Mouse (Mus musculus) cerebellum, adult (tissue): ENCODE measurements around the gene Medag.

ENCODE experiments used
- ATAC-seq: cut with Nextera tagmentation; 2 replicates; pipeline ENCODE4 v1.9.2; 2017; ENCODE audit warnings: mild to moderate bottlenecking, moderate library complexity, mixed read lengths; ENCODE audit not compliant: insufficient number of reproducible peaks, low FRiP score, low TSS enrichment

Medag gene

DNA sequence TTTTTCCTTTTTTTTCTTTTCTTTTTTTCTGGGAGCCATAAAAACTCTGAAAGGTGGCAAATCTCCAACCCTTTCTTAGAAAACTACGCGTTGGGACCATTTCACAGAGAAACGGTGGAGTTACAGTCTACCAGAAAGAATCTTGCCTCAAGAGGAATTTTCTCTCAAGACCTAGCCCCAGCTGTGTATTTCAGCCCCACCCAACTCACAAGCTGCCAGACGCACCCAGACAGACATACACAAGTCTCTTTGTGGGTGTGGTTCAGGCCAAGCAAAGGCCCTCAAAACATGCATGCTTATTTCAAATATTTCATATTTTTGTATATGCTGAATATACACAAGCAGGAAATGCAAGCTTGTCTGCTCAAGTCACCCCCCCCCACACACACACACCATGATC is 29.6 kb upstream of the Medag start:
- ATAC-seq, result no peak

DNA sequence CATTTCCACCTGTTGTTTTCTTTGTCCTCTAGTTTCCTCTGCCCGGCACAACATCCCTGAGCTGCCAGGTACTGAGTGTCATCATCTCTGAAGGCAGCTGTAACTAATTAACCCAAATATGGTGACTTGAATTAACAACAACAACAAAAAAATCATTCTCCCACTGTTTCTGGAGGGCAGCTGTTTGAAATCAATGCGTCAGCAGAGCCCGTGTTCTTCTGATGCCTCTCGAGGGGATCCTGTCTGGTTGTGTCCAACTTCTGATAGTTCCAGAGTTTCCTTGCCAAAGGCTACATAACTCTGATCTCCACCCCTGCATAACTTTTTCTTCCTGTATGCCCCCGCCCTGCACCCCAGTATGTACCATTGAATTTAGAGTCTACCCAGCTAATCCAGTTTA is 28.9 kb upstream of the Medag start:
- ATAC-seq, result no peak

DNA sequence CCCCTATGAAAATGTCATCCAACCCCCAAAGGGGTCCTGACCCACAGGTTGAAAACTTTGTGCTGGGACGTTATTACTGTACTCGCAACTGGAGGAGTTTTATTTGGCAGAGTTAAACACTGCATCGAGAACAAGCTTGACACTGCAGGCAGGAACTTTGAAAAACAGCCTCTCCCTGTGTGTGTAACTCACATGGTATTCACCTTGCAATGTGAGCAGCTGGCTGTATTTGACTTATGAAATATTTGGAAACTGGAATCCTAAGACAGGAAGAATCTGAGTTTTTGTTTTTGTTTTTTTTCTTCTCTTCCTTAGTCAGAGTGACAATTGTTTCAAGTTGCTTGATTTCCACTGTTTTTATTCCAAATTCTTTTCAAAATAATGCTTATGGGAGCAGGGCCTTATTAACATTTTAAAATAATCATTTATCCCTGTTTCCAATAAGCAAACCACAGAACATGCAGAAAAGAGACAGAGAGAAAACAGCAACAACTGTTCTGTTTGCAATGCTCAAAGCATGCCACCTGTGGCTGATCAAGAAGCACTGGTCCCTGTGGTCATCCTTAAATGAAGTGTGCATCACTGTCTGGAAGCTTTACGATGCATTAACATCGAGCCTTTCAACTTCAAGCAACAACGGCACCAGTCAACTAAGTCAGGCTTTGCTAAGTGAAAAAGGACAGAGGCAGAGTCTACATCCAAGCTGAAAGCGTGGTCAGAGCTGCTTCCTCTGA is 26.2 kb upstream of the Medag start:
- no peak for ATAC-seq

DNA sequence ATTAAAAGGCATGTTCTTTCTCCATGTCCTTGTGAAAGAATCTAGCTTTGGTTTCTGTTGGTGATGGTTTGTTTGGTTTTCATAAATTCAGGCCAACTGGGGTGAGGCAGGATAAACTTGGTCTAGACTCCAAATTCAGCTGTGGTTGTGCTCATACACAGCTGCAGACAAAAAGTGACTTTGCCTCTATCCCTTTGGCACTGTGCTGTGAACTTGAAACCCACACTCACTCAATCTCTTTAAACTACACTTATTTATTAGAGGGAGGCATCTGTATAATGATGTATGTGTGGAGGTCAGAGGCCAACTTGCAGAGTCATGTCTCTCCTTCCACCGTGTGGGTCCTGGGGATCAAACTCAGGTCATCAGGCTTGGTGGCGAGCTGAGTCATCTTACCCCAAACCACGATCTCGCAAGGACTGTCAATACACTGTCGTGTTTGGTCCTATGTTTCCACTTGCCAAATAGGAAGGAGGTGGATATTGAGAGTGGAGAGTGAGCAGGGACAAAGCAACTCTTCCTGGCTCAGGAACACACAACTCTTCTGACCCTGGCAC is 25.2 kb upstream of the Medag start:
- ATAC-seq, result no peak

DNA sequence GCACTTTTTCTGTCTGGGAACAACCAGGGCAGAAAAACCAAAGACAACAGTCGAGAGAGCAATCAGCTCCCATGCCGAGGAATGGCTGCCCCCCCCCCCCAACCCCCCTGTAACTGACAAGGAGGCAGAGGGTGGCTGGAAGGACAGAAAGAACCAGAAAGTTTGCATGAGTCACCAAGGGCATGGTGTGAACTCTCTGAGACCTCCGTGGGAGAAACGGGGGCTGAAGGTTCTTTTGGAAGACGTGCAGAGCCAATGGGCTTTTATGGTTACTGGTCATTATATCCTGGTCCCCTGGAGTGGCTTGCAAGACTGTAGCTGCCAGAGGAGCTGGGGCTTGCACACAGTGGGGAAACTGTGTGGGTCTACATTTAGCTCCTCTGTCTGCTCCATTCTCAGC is 22.6 kb upstream of the Medag start:
- no peak for ATAC-seq

DNA sequence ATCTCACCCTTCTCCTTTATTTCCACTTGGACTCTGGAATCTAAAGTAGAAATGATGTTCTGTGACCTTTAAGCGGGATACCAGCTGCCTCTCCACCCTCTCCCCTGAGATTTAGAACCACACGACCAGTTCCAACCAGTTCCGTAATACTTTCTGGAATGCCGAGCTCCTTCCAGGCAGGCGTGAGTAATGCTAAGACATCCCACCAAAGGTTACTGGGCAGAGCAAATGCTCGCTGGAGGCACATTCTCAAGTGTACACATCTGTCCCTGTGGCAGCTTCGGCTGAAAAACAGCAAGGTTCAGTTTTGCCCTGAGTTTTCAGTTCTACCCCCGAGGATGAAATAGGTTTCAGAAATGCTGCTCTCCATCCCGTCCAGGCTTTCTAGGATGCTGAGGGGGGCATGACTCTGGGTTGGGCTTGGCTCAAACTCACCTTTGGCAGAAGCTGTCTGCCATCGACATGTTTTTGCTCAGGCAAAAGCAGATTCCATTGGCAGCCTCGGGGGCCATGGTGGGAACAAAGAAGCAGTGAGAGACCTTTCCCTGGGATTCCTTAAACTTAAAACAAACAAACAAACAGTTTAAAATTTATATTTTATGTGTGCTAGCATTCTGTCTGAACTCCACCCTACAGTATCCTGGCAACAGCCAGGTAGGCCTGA is 21.9 kb upstream of the Medag start:
- ATAC-seq, result no peak

DNA sequence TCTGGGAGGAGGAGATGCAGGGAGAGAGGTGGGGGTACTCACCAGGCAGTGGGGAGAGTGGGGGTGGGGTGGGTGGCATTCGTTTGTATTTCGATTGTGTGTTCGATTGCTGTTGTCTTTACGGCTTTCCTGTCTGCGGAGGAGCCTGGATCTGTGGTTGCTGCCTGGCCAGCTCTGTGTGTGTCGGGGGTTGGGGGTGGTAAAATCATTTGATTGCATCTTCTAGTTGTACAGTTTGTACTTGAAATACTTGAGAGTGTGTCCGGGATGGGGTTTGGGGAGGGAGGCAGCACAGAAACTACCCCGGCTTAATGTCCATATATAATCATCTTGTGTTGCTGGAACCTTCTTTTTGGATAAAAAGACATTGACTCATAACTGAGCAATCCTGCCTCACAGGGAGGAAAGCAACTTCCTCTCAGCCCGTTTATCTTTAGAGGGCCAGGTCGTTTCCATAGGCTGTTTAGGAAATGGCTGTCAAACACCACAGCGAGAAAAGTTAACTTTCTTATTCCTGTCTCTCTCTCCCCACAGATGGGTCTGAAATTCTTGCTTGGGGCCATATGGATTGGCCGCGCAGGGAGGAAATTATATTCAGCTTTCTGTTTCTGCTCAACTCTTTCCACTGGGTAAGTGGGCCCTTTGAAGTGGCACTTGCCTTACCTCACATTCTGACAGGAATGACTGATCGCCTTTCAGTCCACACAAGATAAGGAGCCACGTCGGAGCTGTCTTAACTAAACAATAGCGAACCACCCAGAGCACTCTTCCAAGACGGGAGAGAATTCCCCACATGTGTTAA is 19.8 kb upstream of the Medag start:
- ATAC-seq, result no peak

DNA sequence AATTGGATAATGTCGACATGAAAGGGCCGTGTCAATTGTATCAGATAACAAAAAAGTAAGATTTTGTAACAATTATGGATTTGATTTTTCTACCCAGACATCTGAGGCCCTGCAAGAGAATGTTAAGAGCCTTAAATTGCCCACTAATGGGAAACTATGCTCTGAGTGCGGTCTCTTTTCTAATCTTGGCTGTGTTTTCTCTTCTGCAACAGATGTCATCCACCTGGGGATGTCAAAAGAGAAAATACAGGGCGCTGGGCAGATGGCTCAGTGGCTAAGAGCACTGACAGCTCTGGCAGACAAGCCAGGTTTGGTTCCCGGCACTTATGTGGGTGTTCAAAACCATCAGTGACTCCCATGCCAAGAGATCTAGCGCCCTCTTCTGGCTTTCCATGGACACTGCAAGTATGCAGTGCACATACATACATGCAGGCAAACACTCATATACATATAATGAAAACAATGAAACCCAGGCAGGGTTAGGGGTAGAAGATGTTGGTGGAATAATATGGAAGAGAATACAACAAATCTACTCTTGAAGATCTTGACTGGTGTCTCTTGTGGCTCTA is 19.0 kb upstream of the Medag start:
- ATAC-seq, result no peak

DNA sequence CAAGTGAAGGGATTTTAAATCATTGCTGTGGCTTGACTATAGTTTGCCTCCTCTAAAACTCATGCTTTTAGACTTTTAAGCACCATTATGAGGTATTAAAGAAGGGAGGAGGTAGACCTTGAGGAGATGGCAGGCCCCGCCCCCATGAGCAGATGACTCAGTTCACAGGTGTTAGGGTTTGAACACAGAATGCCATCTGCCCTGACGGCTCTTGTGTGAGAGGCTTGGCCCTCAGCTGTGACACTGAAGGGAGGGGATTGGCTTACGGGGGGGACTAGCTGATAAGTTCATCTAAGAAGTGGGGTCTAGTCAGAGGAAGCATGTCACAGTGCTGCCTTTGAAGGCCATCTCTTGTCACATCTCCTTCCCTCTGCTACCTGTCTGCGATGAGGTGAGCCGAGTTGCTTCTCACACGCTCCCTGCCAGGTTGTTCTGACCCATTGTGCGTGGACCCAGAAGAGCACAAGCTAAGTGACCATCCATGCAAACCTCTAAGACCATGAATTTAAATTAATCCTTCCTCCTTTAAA is 10.0 kb upstream of the Medag start:
- no peak for ATAC-seq

DNA sequence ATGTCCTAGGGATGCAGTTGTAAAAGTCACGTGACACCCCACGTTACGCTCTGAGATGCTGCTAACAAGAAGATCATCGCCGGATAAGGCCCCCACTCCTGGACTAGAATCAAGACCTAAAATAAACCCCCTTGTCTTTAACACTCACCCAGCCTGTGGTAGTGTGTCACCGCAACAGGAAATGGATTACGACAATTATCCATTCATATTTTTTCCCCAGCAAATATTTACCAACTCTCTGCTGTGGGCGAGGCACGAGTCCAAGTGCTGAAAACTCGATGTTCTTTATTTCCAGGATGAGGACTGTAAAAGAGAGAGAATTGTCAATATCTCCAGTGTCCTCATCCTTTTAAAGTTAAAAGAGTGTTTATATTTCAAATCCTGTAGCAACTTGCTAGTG is 9.5 kb upstream of the Medag start:
- ATAC-seq, result no peak

DNA sequence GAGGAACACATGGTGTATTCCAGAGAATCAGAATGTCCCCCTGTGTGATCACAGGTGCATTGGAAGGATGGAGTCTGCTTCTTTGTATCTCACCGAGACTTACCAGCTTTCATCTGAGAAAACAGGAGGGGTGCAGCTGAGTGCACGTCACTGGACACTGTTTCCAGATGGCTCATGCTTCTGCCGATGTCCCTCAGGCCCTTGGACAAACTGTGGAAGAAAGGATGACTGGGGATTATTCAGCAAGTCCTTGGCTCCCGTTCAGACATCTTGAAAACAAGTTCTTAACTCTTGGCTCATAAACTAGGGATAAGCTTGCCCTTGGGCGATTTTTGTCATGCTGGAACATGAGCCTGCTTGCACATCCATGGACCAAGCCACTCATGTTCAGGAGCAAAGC is 8.2 kb upstream of the Medag start:
- ATAC-seq, result no peak

DNA sequence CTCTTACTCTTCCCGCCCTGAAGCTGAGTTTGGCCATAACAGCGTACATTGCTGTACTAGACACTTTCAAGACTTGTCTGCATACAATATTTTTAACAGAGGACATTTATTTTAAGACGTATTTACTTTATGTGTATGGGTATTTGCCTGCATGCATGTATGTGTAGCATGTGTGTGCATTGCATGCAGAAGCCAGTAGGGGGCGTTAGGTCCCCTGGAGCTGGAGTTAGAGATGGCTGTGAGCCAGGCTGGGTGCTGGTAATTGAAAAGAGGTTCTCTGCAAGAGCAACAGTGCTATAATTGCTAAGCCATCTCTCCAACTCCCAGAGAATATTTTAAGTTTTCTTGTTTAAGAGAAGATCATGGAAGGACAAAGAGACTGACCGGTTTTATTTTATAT is 6.8 kb upstream of the Medag start:
- ATAC-seq, result no peak

DNA sequence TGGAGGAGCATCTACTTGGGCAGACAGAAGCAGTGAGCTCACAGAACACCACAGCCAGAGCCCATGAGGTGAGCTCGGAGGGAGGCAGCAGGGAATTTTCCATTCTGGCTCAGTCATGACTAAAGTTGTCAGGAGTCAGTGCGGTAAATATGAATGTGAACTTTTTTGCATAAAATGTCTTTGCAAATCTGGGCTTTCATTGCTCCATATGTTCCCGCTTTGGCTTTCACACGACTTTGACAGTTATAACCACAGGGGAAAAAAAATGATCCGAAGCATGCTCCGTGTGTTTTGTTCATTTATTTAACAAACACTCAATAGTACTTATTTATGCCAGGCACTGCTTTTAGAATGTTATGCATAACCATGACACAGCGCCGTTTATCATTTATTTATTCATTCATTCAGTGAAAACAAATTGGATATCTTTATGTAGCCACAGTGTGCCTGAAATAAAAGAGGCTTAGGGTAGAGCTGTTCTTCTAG is 4.7 kb upstream of the Medag start:
- no peak for ATAC-seq

DNA sequence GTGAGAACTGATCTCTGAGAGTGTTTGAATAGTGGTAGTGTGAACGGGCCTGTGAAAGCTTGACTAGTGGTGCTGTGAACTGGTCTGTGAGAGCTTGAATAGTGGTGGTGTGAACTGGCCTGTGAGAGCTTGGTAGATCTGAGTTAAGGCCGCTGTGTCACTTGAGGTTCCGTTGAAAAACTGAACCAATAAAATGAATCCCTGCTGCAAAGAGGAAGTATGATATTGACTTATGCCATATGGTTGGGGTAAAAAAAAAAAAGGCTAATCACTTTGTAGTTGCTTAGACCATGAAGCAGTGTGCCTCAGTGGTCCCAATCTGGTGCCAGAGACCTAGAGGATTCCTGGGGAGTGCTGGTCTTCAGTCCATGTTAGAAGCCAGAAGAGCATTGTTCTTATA is 2.0 kb upstream of the Medag start:
- ATAC-seq, result no peak

DNA sequence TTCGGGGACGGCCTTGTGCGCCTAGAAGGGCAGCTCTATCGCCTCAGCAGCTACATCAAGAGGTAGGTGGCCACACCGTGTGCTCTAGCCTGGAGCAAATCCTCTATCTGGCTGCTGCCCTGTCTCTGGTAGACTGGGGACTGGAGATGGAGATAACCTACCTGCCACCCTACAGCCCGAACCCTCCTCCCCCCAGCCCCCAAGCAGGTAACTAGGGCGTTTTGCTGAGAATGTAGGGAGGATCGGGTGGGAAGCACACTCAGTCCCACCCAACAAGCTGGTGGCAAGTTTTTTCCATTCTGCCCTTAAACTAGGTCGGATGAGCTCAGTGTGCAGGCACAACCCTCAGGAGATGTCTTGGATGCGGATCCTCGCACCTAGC is 636 bp downstream of the Medag start:
- ATAC-seq, result peak; percentile 11; the same call in 1 of the 2 replicates

DNA sequence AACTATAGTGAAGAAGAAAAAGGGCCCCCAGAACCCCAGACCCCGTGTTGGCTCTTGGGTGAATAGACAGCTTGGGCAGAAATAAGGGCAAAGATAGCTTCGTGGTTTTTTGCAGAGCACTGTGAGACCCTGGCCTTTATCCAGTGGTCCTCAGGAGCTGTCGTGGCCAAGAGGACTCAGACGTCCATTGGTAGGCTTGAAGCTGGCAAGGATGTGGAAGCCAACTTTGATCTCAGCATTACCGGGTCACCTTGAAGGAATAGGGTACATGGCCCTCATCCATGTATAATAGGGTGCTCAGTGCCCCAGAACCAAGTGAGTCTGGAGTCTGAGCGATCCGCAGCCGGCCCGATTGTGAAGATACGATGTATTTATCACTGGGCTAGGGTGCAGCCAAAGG is 1.1 kb downstream of the Medag start:
- ATAC-seq, result no peak

DNA sequence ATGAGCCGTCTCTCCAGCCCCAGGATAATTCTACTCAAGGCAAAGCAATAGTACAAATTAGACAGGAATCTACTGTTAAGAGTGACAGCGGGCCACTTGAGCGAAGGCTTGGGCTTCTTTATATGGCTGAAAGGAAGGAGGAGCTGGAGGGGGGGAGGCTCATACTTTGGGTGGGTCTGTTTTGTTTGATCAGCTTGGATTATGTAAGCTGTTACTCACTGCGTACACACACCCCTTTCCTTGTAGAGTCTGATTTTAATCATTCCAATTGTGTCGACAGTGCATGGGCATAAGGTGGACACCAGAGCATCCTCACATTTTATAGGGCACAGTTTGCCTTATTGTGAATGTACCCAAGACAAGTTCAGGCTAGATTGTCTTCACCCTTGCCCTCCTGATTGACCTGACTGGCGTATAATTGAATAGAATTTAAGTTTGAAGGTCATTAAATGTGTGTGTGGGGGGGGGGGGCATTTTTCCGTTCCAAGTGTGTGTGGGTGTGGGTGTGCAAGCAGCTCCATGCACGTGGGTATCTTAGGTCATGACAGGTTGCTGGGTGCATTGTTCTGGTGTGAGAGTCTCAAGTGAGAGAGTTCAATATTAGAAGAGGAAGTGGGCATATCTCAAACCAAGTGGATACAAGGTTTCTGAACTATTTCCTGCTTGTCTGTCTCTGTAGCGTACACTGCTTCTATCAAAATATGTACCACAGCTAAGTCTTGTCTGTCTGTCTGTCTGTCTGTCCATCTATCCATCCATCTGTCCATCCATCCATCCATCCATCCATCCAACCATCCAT is 3.0 kb downstream of the Medag start:
- no peak for ATAC-seq

DNA sequence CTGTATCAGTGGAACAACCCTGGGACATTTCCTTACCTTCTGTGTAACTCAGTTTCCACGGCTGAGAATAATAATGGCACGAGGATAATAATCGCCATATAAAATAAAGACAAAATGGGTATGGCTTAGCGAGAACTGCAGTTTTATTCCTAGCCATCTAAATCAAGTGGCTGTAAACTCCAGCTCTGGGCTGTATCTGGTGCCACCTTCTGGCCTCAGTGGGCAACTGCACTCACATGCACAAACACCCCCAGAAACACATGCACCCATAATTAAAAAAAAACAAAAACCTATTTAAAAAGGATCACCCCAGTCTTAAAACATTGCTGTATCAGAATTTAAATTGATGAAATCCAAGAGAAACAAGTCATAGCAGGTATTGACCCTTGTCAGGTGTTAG is 5.8 kb downstream of the Medag start:
- ATAC-seq, result no peak

DNA sequence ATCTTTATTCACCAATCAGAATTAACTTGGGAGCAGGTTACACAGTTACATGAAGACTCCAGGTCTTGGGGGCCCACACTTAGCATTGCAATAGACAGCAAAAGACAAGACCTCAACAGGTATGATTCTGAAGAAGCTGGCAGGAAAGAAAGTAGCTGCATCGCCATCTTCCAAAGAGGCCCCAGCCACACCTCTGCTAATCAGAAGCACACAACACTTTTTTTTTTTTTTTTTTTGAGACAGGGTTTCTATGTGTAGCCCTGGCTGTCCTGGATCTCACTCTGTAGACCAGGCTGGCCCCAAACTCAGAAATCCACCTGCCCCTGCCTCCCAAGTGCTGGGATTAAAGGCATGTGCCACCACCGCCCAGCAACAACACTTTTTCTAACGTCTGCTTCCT is 15.0 kb downstream of the Medag start:
- ATAC-seq, result no peak
